Mouse (Mus musculus) hindbrain, embryonic 11.5 days (tissue): ENCODE measurements around the gene Gm29106. TPM values are rescaled to one million over a fixed set of nuclear protein-coding genes. Genes with fewer than 3 reads are reported as not detected.
"Not testable (repeated sequence)": the region's sequence is repeated elsewhere in the genome, so short reads cannot be mapped to it uniquely, and the experiment has no call there.

Experiments used
- ATAC-seq: fragments of 200-750 bp; cut with Nextera tagmentation; 2 replicates; pipeline ENCODE4 v1.8.0; 2017; ENCODE audit warnings: mild to moderate bottlenecking, moderate TSS enrichment, moderate library complexity; ENCODE audit not compliant: low FRiP score
- DNase-seq: peaks from one replicate; pipeline ENCODE4 v3.0.0-alpha.2; 2015; ENCODE audit warnings: low spot score
- H3K27ac ChIP-seq: fragments of 300-500 bp; sonication (generic); 2 replicates; pipeline ENCODE4 v1.5.1; 2014; ENCODE audit warnings: mild to moderate bottlenecking, low read depth, low read length
- H3K27me3 ChIP-seq: fragments of 300-500 bp; sonication (generic); 2 replicates; pipeline ENCODE4 v1.6.1; 2014; ENCODE audit warnings: mild to moderate bottlenecking, low read length, moderate library complexity, mixed read lengths; ENCODE audit not compliant: control insufficient read depth, insufficient read depth
- H3K36me3 ChIP-seq: fragments of 300-500 bp; sonication (generic); 2 replicates; pipeline ENCODE4 v1.6.1; 2014; ENCODE audit warnings: mild to moderate bottlenecking, low read length, moderate library complexity, mixed read lengths; ENCODE audit not compliant: control insufficient read depth, insufficient read depth
- H3K4me1 ChIP-seq: fragments of 300-500 bp; sonication (generic); replicated peaks from 2 replicates; pipeline ENCODE4 v1.6.1; 2014; ENCODE audit warnings: low read length, mixed read lengths; ENCODE audit not compliant: control insufficient read depth, insufficient read depth
- H3K4me2 ChIP-seq: fragments of 300-500 bp; sonication (generic); replicated peaks from 2 replicates; pipeline ENCODE4 v1.6.1; 2014; ENCODE audit warnings: mild to moderate bottlenecking, low read depth, low read length
- H3K4me3 ChIP-seq: fragments of 300-500 bp; sonication (generic); 2 replicates; pipeline ENCODE4 v1.5.1; 2014; ENCODE audit warnings: low read depth, low read length
- H3K9ac ChIP-seq: fragments of 300-500 bp; sonication (generic); 2 replicates; pipeline ENCODE4 v1.6.1; 2014; ENCODE audit warnings: low read depth, low read length
- H3K9me3 ChIP-seq: fragments of 300-500 bp; sonication (generic); 2 replicates; pipeline ENCODE4 v1.6.1; 2016; ENCODE audit warnings: low read length; ENCODE audit not compliant: control insufficient read depth
- WGBS: fragments of 180-500 bp; shearing (Covaris S2); extraction: QIAGEN DNeasy Blood & Tissue Kit; methylation state at CpG from one replicate; pipeline ENCODE4 v1.1.7; 2014; 5-methylcytosine and 5-hydroxymethylcytosine counted together
- polyA plus RNA-seq: library from polyadenylated mRNA; unstranded; fragments of >200 nt; fragmentation: Nextera tagmentation; extraction: Ambion mirVana; gene quantifications from 2 replicates; pipeline ENCODE4 v1.2.1, GENCODE M21; 2014

Gene Gm29106
- polyA plus RNA-seq = 0.09 and 0.42 TPM in 2 replicates

DNA sequence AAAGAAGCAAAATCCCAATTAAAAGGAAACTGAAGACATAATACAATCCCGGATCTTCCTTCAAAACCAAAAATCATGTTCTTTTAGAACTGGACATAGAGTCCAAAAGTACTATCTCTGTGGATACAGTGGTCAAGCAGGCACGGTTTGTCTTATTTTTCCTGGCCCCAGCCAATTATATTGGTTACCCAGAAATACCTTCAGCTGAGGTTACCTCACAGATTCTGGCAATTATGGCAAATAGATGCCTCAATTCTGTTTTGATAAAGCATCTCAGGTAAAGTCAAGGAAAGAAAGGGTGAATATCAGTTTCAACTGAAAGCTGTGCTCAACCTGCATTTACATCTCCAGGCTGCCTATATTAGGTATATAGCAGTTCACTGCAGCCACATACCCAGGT is at the start of gene Gm29106:
Gene Gm29106, plus strand, starts transcription at position 301 of the 400 bp plus-strand sequence.
- not testable (repeated sequence) for H3K27me3 ChIP-seq, DNase-seq, ATAC-seq, H3K27ac ChIP-seq, H3K36me3 ChIP-seq, H3K4me1 ChIP-seq, H3K9ac ChIP-seq, H3K4me2 ChIP-seq, H3K4me3 ChIP-seq, H3K9me3 ChIP-seq
- WGBS = 78% methylated on average over 2 of the region's 2 CpGs

DNA sequence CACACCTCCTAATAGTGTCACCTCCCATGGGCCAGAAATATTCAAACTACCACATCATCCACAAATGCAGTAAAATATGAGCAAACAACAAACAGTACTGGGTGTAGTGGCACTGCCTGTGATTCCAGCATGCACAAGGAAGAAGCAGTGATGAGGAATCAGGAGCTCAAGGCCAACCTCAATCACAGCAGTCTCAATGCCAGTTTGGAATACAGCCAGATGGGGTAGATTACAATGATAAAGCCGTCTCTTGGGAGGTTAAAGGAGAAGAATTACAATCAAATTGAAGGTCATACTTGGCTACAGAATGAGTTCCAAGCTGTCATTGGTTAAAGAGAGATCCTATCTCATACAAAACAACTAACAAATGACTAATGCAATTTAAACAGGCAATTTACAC is 52.2 kb downstream of the Gm29106 start:
- H3K4me1 ChIP-seq = no peaks in the 10 kb centered on the region
- no peak overlapping the region for H3K27ac ChIP-seq
- H3K9me3 ChIP-seq = no peaks in the 10 kb centered on the region
- no peaks in the 10 kb centered on the region for H3K36me3 ChIP-seq
- H3K27me3 ChIP-seq = no peaks in the 10 kb centered on the region
- no peak overlapping the region for H3K4me3 ChIP-seq
- H3K4me2 ChIP-seq = no peak overlapping the region
- DNase-seq = no peak
- H3K9ac ChIP-seq = no peak overlapping the region
- 71% methylated on average over 1 of the region's 1 CpGs for whole genome bisulfite sequencing
- ATAC-seq = no peak

GRCm38 (mm10) chr1:118236032-118236431 is 59.7 kb downstream of the Gm29106 start:
- DNase-seq = no peak
- Histone ChIP-seq H3K4me3 (no peak overlapping the region), H3K9me3 (no peaks in the 10 kb centered on the region), H3K4me1 (no peaks in the 10 kb centered on the region), H3K9ac (no peak overlapping the region), H3K27ac (no peak overlapping the region), H3K4me2 (no peak overlapping the region), H3K27me3 (no peaks in the 10 kb centered on the region), H3K36me3 (no peaks in the 10 kb centered on the region)
- 84% methylated on average over 1 of the region's 1 CpGs for WGBS
- no peak for ATAC-seq

Other genes with a start within 250 kb of the Gm29106 start
- gene Gm28168, start 248.5 kb upstream of the Gm29106 start, polyA plus RNA-seq = not detected in 2 replicates
- not detected in 2 replicates for gene Gm7145, start 210.6 kb upstream of the Gm29106 start, polyA plus RNA-seq
- gene Tsn, start 135.2 kb downstream of the Gm29106 start, polyA plus RNA-seq = 439 and 466 TPM in 2 replicates
- gene Nifk, start 145.3 kb downstream of the Gm29106 start, polyA plus RNA-seq = 88.0 and 99.6 TPM in 2 replicates
- 96.0 and 134 TPM in 2 replicates for gene Clasp1, start 212.5 kb downstream of the Gm29106 start, polyA plus RNA-seq